Mouse (Mus musculus) megakaryocyte-erythroid progenitor cell, adult 5-6 weeks (primary cell): ENCODE measurements around the gene Brwd1. TPM values are rescaled to one million over a fixed set of nuclear protein-coding genes. Genes with fewer than 3 reads are reported as not detected.

Source experiments
- total RNA-seq, 2 experiments: library from RNA; stranded (forward) in 1 of 2; stranded (reverse) in 1 of 2; fragments of 200-1000, 215-1000 nt in 1 of 2; fragments of >200 nt in 1 of 2; fragmentation: Nextera tagmentation in 1 of 2; gene quantifications; 2 replicates each; pipeline ENCODE4 v1.2.3; 2014 to 2017

Gene Brwd1
- total RNA-seq, 2 experiments from 2014 or later = 66.3 to 66.8 TPM

Other genes starting within 250 kb of the Brwd1 start
- gene Psmg1, start 91.6 kb downstream of the Brwd1 start, total RNA-seq (2014; fragmentation: Nextera tagmentation) = 79.9 and 88.8 TPM in 2 replicates
- 61.7 and 78.0 TPM in 2 replicates for gene Psmg1, start 91.6 kb downstream of the Brwd1 start, total RNA-seq (2017)
- gene Hmgn1, start 45.2 kb upstream of the Brwd1 start, total RNA-seq (2014; fragmentation: Nextera tagmentation) = 204 and 213 TPM in 2 replicates
- gene Hmgn1, start 45.2 kb upstream of the Brwd1 start, total RNA-seq (2017) = 395 and 654 TPM in 2 replicates
- gene Wrb, start 62.9 kb upstream of the Brwd1 start, total RNA-seq (2014; fragmentation: Nextera tagmentation) = 14.2 and 16.5 TPM in 2 replicates
- 11.1 and 25.0 TPM in 2 replicates for gene Wrb, start 62.9 kb upstream of the Brwd1 start, total RNA-seq (2017)
- not detected in 2 replicates for gene Lca5l, start 109.7 kb upstream of the Brwd1 start, total RNA-seq (2014; fragmentation: Nextera tagmentation)
- not detected in 2 replicates for gene Lca5l, start 109.7 kb upstream of the Brwd1 start, total RNA-seq (2017)
- gene Sh3bgr, start 117.9 kb upstream of the Brwd1 start, total RNA-seq (2014; fragmentation: Nextera tagmentation) = 2.6 TPM in 1 of 2 replicates, not detected in the other
- gene Sh3bgr, start 117.9 kb upstream of the Brwd1 start, total RNA-seq (2017) = not detected in 2 replicates
- gene B3galt5, start 153.3 kb upstream of the Brwd1 start, total RNA-seq (2014; fragmentation: Nextera tagmentation) = not detected in 2 replicates
- 0.28 TPM in 1 of 2 replicates, not detected in the other for gene B3galt5, start 153.3 kb upstream of the Brwd1 start, total RNA-seq (2017)